Mouse (Mus musculus) lung, postnatal 10 days (tissue): ENCODE results near the gene Mmachc.

Source experiments
- DNase-seq: peaks from one replicate; pipeline ENCODE4 v3.0.0; 2021

The Mmachc gene

GRCm38 (mm10) chr4:116708201-116708764, at the start of gene Mmachc, which contains the start of gene Ccdc163:
Gene Mmachc (minus strand): TSS chr4:116708406.
Gene Ccdc163 (plus strand): TSS chr4:116708509.
- DNase-seq = peak; percentile 96

GRCm38 (mm10) chr4:116749750-116750149, 41.5 kb upstream of the Mmachc start:
- no peak for DNase-seq

- DNase-seq = no peak
Observed at GRCm38 (mm10) chr4:116738972-116739751, 31.0 kb upstream of the Mmachc start.

- DNase-seq = no peak
Observed at GRCm38 (mm10) chr4:116734996-116735395, 26.8 kb upstream of the Mmachc start.

GRCm38 (mm10) chr4:116732355-116732754, 24.1 kb upstream of the Mmachc start:
- DNase-seq = no peak

GRCm38 (mm10) chr4:116731077-116731476, 22.9 kb upstream of the Mmachc start:
- DNase-seq = no peak

GRCm38 (mm10) chr4:116729532-116729931, 21.3 kb upstream of the Mmachc start:
- DNase-seq = no peak

GRCm38 (mm10) chr4:116727401-116727800, 19.2 kb upstream of the Mmachc start:
- DNase-seq = no peak

GRCm38 (mm10) chr4:116725444-116725843, 17.2 kb upstream of the Mmachc start:
- no peak for DNase-seq

- DNase-seq = no peak
Observed at GRCm38 (mm10) chr4:116722230-116722629, 14.0 kb upstream of the Mmachc start.

- no peak for DNase-seq
Observed at GRCm38 (mm10) chr4:116721098-116721628, 13.0 kb upstream of the Mmachc start.

GRCm38 (mm10) chr4:116720343-116721097, 12.3 kb upstream of the Mmachc start, which contains the start of gene Tesk2:
Gene Tesk2 (plus strand): TSS chr4:116720948.
- DNase-seq = peak; percentile 97

- peak; percentile 81 for DNase-seq
Observed at GRCm38 (mm10) chr4:116719396-116719795, 11.2 kb upstream of the Mmachc start.

GRCm38 (mm10) chr4:116712536-116712935, 4.3 kb upstream of the Mmachc start:
- DNase-seq = no peak

- DNase-seq = no peak
Observed at GRCm38 (mm10) chr4:116710154-116710553, 1.9 kb upstream of the Mmachc start.

- DNase-seq = no peak
Observed at GRCm38 (mm10) chr4:116708791-116709390, 685 bp upstream of the Mmachc start.

GRCm38 (mm10) chr4:116707666-116708065, 540 bp downstream of the Mmachc start:
- no peak for DNase-seq

GRCm38 (mm10) chr4:116703804-116704203, 4.4 kb downstream of the Mmachc start:
- peak; percentile 86 for DNase-seq

GRCm38 (mm10) chr4:116700964-116701363, 7.2 kb downstream of the Mmachc start:
- no peak for DNase-seq

GRCm38 (mm10) chr4:116698693-116699342, 9.4 kb downstream of the Mmachc start:
- no peak for DNase-seq

GRCm38 (mm10) chr4:116693785-116694184, 14.4 kb downstream of the Mmachc start:
- no peak for DNase-seq

- no peak for DNase-seq
Observed at GRCm38 (mm10) chr4:116692146-116692545, 16.1 kb downstream of the Mmachc start.
